Mouse (Mus musculus) hindbrain, embryonic 15.5 days (tissue): ENCODE measurements around the gene Rsad1. TPM values are rescaled to one million over a fixed set of nuclear protein-coding genes. Genes with fewer than 3 reads are reported as not detected.

Experiments used
- ATAC-seq: fragments of 200-750 bp; cut with Nextera tagmentation; 2 replicates; pipeline ENCODE4 v1.8.0; 2017; ENCODE audit warnings: low read depth, moderate number of reproducible peaks, moderate TSS enrichment; ENCODE audit not compliant: low FRiP score
- H3K27ac ChIP-seq: fragments of 300-500 bp; sonication (generic); replicated peaks from 2 replicates; pipeline ENCODE4 v1.5.1; 2015; ENCODE audit warnings: mild to moderate bottlenecking, inconsistent platforms
- H3K27me3 ChIP-seq: fragments of 300-500 bp; sonication (generic); 2 replicates; pipeline ENCODE4 v1.6.1; 2015; ENCODE audit warnings: control low read depth, inconsistent platforms
- H3K36me3 ChIP-seq: fragments of 300-500 bp; sonication (generic); 2 replicates; pipeline ENCODE4 v1.6.1; 2015; ENCODE audit warnings: control low read depth, inconsistent platforms
- H3K4me1 ChIP-seq: fragments of 300-500 bp; sonication (generic); replicated peaks from 2 replicates; pipeline ENCODE4 v1.6.1; 2015; ENCODE audit warnings: control low read depth, inconsistent platforms
- H3K4me2 ChIP-seq: fragments of 300-500 bp; sonication (generic); 2 replicates; pipeline ENCODE4 v1.6.1; 2015; ENCODE audit warnings: moderate library complexity, mild to moderate bottlenecking, inconsistent platforms
- H3K4me3 ChIP-seq: fragments of 300-500 bp; sonication (generic); 2 replicates; pipeline ENCODE4 v1.5.1; 2015; ENCODE audit warnings: mild to moderate bottlenecking, inconsistent platforms
- H3K9ac ChIP-seq: fragments of 300-500 bp; sonication (generic); 2 replicates; pipeline ENCODE4 v1.6.1; 2015; ENCODE audit warnings: inconsistent platforms
- H3K9me3 ChIP-seq: fragments of 300-500 bp; sonication (generic); 2 replicates; pipeline ENCODE4 v1.6.1; 2016; ENCODE audit warnings: control low read depth, inconsistent platforms
- WGBS: fragments of 180-500 bp; shearing (Covaris S2); methylation state at CpG from one replicate; pipeline ENCODE4 v1.1.7; 2015; 5-methylcytosine and 5-hydroxymethylcytosine counted together
- polyA plus RNA-seq: library from polyadenylated mRNA; unstranded; fragments of >200 nt; fragmentation: Nextera tagmentation; extraction: Ambion mirVana; gene quantifications from 2 replicates; pipeline ENCODE4 v1.2.1, GENCODE M21; 2015

Rsad1 gene
- polyA plus RNA-seq, 1 experiment from 2014 or later, result 8.6 TPM

DNA sequence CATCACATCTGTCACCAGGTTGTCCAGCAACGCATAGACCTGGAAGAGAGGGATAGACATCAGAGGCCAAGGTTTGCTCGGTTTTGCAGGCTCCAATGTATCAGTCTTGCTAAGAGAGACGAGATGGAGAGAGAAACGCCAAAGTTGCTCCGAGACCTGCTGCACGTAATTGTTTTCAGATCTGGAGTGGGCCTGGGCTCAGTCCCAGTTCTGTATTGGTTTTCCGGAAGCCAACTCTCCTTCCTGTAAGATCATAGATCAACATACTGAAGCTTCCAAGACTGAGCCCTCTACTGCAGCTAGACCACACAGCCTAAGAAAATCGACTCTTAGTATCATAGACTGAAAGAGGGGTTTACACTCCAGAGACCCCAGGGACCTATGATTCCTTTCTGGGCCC lies 47.6 kb downstream of the Rsad1 start:
- H3K36me3 ChIP-seq, result no peaks in the 10 kb centered on the region
- no peak overlapping the region for H3K4me2 ChIP-seq
- no peak overlapping the region for H3K27ac ChIP-seq
- ATAC-seq, result no peak
- peaks cover 24% of the 10 kb centered on the region for H3K4me1 ChIP-seq
- H3K9me3 ChIP-seq, result no peaks in the 10 kb centered on the region
- H3K9ac ChIP-seq, result no peak overlapping the region
- peaks cover 7% of the 10 kb centered on the region; the same call in 1 of the 2 replicates for H3K27me3 ChIP-seq
- 91% methylated on average over 8 of the region's 8 CpGs for whole genome bisulfite sequencing
- H3K4me3 ChIP-seq, result no peak overlapping the region

DNA sequence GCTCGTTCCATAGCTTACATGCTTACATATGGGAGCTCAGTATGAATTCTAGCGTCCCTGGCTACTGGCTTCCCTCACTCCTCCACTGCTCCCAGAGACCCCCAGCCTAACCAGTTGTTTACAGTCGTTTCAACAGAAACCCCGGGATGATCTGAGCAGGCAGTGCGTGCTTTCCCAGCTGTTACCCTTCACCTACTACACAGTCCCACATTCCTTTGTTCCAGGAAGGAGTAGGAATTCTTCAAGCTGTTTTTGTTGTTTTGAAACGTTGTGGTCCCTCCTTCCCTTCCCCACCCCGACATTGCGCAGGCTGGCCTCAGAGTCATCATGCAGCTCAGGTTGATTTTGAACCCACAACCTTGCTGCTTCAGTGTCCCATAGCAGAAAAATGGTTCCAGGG lies 48.7 kb downstream of the Rsad1 start:
- H3K4me1 ChIP-seq, result peaks cover 24% of the 10 kb centered on the region
- 27% methylated on average over 8 of the region's 8 CpGs for WGBS
- no peaks in the 10 kb centered on the region for H3K9me3 ChIP-seq
- 0 out of 2 replicates have a peak overlapping the region, but pooled peaks have one; percentile 57 for H3K4me2 ChIP-seq
- H3K27ac ChIP-seq, result no peak overlapping the region
- no peak overlapping the region for H3K9ac ChIP-seq
- H3K4me3 ChIP-seq, result no peak overlapping the region; the same call in 1 of the 2 replicates
- H3K36me3 ChIP-seq, result no peaks in the 10 kb centered on the region
- ATAC-seq, result 0 out of 2 replicates have a peak, but pooled peaks have one; percentile 9
- H3K27me3 ChIP-seq, result peaks cover 7% of the 10 kb centered on the region; the same call in 1 of the 2 replicates

DNA sequence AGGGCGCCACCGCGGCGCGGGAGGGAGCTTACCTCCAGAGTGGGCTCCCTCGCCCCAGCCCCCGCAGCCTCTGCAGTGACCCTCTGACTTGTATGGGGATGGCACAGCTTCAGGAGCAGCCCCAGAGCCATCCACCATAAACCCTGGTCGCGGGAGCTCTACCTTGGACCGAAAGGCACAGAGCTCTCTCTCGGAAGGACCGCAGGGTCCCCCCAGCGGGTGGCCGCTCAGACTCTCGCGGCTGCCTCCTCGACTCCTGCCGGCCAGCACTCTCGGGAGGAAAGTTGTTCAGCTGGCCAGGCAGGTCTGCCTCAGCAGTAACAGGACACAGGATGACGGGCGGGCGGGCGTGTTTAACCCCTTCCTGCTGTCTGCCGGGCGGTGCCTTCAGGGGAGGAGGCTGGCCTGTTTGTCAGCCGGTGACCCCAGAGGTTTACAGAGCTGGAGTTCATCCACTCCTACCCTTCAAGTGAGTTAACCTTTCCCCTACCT lies 49.3 kb downstream of the Rsad1 start, which contains the start of gene Epn3:
Gene Epn3 (minus strand): TSS at position 314 of the 492 bp plus-strand sequence.
- ATAC-seq, result 0 out of 2 replicates have a peak, but pooled peaks have one; percentile 10
- Histone ChIP-seq H3K9ac (no peak within 1 kb of the TSS), H3K9me3 (no peaks in the 10 kb centered on the region), H3K27me3 (peaks cover 7% of the 10 kb centered on the region; the same call in 1 of the 2 replicates), H3K4me1 (peaks cover 24% of the 10 kb centered on the region), H3K4me2 (peak within 1 kb of the TSS; percentile 57), H3K4me3 (peak within 1 kb of the TSS; percentile 29), H3K27ac (no peak within 1 kb of the TSS), H3K36me3 (no peaks in the 10 kb centered on the region)
- WGBS, result under 1% methylated on average over 26 of the region's 26 CpGs

DNA sequence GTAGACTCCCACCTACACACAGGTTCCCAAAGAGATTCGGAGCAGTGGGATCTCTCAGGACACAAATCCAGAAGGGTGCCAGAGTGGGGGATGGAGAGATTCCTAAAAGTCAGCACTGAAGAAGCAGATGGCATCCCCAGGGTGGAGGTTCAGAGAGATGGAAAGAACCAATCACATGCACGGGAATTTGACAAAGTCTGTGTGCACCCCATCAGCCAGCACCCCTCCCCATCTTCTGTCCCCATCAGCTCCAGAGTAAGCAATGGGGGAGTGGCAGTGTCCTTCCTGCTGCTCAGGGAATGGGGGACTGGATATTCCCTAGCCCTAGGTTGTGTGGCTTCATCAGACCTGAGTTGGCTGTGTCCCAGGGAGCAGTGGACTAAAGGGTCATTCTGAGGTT lies 50.0 kb downstream of the Rsad1 start:
- WGBS, result 6% methylated on average over 2 of the region's 2 CpGs
- H3K27ac ChIP-seq, result no peak overlapping the region
- H3K4me1 ChIP-seq, result peaks cover 24% of the 10 kb centered on the region
- peak overlapping the region; percentile 57 for H3K4me2 ChIP-seq
- H3K9ac ChIP-seq, result no peak overlapping the region
- H3K9me3 ChIP-seq, result no peaks in the 10 kb centered on the region
- H3K4me3 ChIP-seq, result peak overlapping the region; percentile 29; the same call in 1 of the 2 replicates
- ATAC-seq, result 0 out of 2 replicates have a peak, but pooled peaks have one; percentile 39
- H3K36me3 ChIP-seq, result no peaks in the 10 kb centered on the region
- H3K27me3 ChIP-seq, result peaks cover 7% of the 10 kb centered on the region; the same call in 1 of the 2 replicates

DNA sequence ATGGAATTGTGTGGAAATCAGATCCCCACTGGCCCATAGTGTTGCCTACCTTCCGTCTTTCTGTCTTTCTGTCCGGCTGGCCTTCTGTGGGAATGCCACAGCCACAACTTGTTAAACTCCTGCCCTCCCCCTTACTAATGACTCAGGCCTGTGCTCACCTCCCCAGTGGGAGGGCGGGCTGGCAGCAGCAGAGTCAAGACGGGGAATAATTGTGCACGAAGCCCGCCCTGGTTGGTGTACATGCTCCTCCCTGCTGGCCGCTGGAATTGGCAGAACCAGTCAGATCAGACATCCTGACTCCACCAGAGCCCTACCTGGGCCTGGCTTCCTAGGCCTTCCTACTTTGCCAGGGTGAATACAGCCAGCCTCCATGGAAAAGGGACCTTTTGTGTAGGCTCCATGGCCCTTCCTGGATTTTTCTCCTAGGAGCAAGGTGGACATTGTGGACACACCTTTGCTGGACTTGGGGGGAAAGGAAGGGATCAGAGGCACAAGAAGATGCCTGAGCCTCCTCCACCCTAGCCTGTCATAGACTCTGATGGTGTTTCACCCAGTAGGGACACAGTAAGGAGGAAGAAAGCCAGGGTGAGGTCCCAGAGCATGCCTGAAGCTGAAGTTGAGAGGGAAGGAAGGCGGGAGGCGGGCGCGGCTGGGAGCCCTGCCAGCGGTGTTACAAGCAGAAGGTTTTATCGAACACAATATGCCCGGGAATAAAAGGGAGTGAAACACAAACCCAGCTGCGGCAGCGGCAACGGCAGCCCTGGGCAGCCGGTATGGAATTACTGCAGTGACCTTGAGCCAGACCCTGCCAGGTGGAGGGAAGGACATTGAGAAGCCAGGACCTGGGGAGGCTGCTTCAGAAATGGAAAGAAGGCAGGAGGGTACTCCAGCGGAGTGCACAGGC lies 50.7 kb downstream of the Rsad1 start:
- Histone ChIP-seq H3K4me2 (peak overlapping the region; percentile 57), H3K4me1 (peaks cover 24% of the 10 kb centered on the region), H3K27me3 (peaks cover 7% of the 10 kb centered on the region), H3K4me3 (no peak overlapping the region), H3K9ac (no peak overlapping the region), H3K36me3 (no peaks in the 10 kb centered on the region), H3K9me3 (no peaks in the 10 kb centered on the region), H3K27ac (no peak overlapping the region)
- ATAC-seq, result no peak; the same call in 1 of the 2 replicates
- WGBS, result 20% methylated on average over 19 of the region's 19 CpGs

DNA sequence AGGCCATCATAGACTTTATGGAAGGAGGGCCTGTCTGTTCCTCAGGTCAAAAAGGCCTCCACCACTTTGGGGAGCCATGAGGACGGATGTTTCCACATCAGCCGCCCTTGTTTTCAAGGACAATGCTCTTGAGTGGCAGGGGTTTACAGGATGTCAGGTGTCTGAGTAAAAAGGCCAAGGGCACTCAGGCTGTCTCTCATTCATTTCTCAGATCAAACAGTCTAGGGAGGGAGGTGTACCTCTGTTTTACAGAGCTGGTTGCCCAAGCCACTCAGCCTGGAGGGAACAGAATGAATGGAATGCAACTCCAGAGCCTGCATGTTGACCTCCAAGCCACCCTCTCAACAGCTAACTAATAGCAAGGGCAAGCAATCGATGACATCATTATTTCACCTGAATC lies 53.6 kb downstream of the Rsad1 start:
- Histone ChIP-seq H3K27ac (no peak overlapping the region), H3K4me3 (no peak overlapping the region), H3K27me3 (peaks cover 11% of the 10 kb centered on the region), H3K9me3 (no peaks in the 10 kb centered on the region), H3K4me1 (peaks cover 36% of the 10 kb centered on the region), H3K36me3 (no peaks in the 10 kb centered on the region), H3K9ac (no peak overlapping the region), H3K4me2 (no peak overlapping the region)
- 79% methylated on average over 3 of the region's 3 CpGs for WGBS
- no peak for ATAC-seq

DNA sequence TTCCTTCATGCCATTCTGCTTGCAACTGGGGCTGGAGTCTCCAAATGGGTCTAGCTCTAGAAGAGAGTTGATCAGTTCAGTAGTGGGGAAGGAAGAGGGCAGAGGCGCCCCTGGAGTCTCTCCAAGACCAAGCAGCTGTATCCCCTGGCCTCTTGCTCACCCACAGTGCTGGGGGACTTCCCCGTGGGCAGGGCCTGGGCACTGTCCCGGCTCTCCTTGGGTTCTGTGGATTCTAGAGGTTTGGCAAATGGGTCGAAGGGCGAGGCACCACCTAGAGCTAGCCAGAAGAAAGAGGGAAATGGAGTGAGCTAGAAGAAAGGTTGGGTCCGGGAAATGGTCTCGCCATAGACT lies 57.3 kb downstream of the Rsad1 start:
- 72% methylated on average over 7 of the region's 7 CpGs for WGBS
- Histone ChIP-seq H3K4me2 (peak overlapping the region; percentile 78), H3K4me1 (peaks cover 12% of the 10 kb centered on the region), H3K9ac (peak overlapping the region; percentile 61; the same call in 1 of the 2 replicates), H3K27me3 (peaks cover 10% of the 10 kb centered on the region; the same call in 1 of the 2 replicates), H3K9me3 (no peaks in the 10 kb centered on the region), H3K4me3 (peak overlapping the region; percentile 51), H3K36me3 (no peaks in the 10 kb centered on the region), H3K27ac (no peak overlapping the region)
- ATAC-seq, result no peak

DNA sequence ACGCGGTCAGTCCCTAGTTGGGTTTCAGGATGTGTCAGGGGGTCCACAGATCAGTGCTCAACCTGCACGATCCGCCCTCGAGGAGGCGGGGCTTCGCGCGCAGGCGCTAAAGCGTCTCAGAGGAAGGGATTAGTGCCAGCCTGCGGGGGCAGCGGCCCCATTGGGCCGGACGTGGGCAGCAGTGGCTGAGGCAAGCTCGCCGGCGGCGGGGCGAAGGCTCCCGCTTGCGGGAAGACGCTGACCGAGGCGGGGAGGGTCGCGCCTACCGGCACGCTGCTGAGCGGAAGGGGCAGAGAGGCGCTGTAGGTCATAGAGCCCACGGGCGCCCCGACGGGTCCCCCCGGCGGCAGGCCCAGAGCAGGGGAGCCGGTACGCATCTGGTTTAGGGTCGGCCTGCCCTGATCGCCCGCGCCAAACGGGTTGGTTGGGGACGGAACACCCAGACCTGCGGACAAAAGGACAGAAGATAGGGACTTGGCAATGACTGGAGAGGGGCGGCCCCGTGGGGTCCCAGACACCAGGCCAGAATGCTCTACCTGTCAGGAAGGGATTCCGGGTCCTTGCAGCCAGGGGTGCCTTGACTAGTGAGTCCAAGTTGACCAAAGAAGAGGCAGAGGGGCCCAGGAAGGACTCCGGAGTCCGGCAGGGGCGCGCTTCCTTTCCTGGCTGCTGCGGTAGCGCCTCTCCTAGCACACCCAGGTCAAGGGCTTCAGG lies 57.9 kb downstream of the Rsad1 start:
- Histone ChIP-seq H3K4me2 (peak overlapping the region; percentile 78), H3K4me3 (peak overlapping the region; percentile 51), H3K9me3 (no peaks in the 10 kb centered on the region), H3K9ac (peak overlapping the region; percentile 61), H3K27ac (no peak overlapping the region), H3K27me3 (peaks cover 10% of the 10 kb centered on the region; the same call in 1 of the 2 replicates), H3K4me1 (peaks cover 12% of the 10 kb centered on the region), H3K36me3 (no peaks in the 10 kb centered on the region)
- 4% methylated on average over 55 of the region's 55 CpGs for WGBS
- ATAC-seq, result peak; percentile 77

Other genes with a start within 250 kb of the Rsad1 start
- gene Luc7l3, start 227.3 kb downstream of the Rsad1 start, polyA plus RNA-seq, result 126 and 127 TPM in 2 replicates
- gene Ankrd40, start 221.3 kb downstream of the Rsad1 start, polyA plus RNA-seq, result 18.3 and 21.5 TPM in 2 replicates
- 0.53 and 1.2 TPM in 2 replicates for gene Abcc3, start 156.3 kb downstream of the Rsad1 start, polyA plus RNA-seq
- gene Cacna1g, start 75.1 kb downstream of the Rsad1 start, polyA plus RNA-seq, result 15.0 and 18.8 TPM in 2 replicates
- gene Spata20, start 63.1 kb downstream of the Rsad1 start, polyA plus RNA-seq, result 0.29 and 0.84 TPM in 2 replicates
- gene Epn3, start 49.3 kb downstream of the Rsad1 start, polyA plus RNA-seq, result 1.0 and 2.5 TPM in 2 replicates
- gene Mycbpap, start 27.5 kb downstream of the Rsad1 start, polyA plus RNA-seq, result 3.8 and 4.8 TPM in 2 replicates
- 0.34 and 0.54 TPM in 2 replicates for gene Chad, start 15.8 kb upstream of the Rsad1 start, polyA plus RNA-seq
- 2.0 and 2.2 TPM in 2 replicates for gene Acsf2, start 52.6 kb upstream of the Rsad1 start, polyA plus RNA-seq
- gene Lrrc59, start 80.5 kb upstream of the Rsad1 start, polyA plus RNA-seq, result 160 and 164 TPM in 2 replicates
- 139 and 155 TPM in 2 replicates for gene Mrpl27, start 104.5 kb upstream of the Rsad1 start, polyA plus RNA-seq
- gene Eme1, start 104.7 kb upstream of the Rsad1 start, polyA plus RNA-seq, result 4.0 and 5.8 TPM in 2 replicates
- gene Xylt2, start 128.3 kb upstream of the Rsad1 start, polyA plus RNA-seq, result 13.6 and 15.1 TPM in 2 replicates
- gene Gm11541, start 155.2 kb upstream of the Rsad1 start, polyA plus RNA-seq, result 0.17 and 0.30 TPM in 2 replicates
- 0.13 TPM in 1 of 2 replicates, not detected in the other for gene Cdc34b, start 192.5 kb upstream of the Rsad1 start, polyA plus RNA-seq
- gene Tmem92, start 233.4 kb upstream of the Rsad1 start, polyA plus RNA-seq, result not detected in 2 replicates